Mouse (Mus musculus) spleen, embryonic (tissue): ENCODE results near the gene E2f4.

Source experiments
- CTCF ChIA-PET: fragments of 350-600 bp; sonication (Branson Sonifier 250); formaldehyde crosslinking; loops from one replicate; lab custom pipeline; 2022; lab: Charles Lee

E2f4 gene

DNA sequence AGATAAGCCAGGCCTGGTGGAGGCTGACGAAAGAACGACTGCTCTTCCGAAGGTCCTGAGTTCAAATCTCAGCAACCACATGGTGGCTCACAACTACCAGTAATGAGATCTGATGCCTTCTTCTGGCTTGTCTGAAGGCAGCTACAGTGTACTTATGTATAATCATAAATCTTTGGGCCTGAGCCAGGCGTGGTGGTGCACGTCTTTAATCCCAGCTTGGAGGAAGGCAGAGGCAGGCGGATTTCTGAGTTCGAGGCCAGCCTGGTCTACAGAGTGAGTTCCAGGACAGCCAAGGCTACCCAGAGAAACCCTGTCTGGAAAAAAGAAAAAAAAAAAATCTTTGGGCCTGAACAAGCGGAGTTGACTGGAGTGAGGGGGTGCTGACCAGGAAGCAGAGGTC is 6.1 kb upstream of the E2f4 start:
- CTCF ChIA-PET: interaction anchor here (0.7 to 0.9 kb wide), 2 partner anchors 13 to 138 kb away, joined by 3 to 5 read pairs; no protein-coding TSS in a partner anchor

DNA sequence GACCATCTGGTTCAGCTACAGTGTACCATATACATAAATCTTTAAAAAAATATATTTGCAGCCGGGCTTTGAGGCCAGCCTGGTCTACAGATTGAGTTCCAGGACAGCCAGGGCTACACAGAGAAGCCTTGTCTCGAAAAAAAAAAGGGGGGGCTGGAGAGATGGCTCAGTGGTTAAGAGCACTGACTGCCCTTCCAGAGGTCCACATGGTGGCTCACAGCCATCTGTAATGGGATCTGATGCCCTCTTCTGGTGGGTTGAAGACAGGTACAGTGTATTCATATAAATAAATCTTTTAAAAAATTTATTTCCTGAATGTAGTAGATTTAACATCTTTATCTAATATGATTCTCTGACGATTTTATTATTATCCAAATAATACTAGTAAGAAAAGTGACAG is 5.7 kb upstream of the E2f4 start:
- CTCF ChIA-PET: interaction anchor here (0.7 kb wide), 1 partner anchor 138 kb away, joined by 5 read pairs; no protein-coding TSS in a partner anchor

DNA sequence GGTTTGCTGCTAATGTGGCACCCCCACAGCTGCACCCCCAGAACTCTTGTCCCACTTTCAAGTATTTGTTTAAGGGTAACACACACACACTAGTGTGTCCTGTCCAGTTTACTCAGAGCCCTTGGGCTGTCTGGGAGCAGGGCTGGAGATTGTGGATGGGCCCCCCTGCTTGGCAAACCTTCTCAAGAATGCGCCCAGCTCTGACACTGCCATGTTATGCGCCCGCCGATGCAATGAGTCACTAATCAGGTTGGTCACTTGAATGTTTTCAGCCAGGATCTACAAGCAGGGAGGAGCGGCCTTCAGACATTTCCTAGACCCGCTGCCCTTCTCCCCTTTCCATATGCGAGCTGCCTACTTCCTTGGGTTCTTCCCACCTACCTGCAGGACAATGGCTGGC is 5.0 kb upstream of the E2f4 start:
- CTCF ChIA-PET: no interaction called here

DNA sequence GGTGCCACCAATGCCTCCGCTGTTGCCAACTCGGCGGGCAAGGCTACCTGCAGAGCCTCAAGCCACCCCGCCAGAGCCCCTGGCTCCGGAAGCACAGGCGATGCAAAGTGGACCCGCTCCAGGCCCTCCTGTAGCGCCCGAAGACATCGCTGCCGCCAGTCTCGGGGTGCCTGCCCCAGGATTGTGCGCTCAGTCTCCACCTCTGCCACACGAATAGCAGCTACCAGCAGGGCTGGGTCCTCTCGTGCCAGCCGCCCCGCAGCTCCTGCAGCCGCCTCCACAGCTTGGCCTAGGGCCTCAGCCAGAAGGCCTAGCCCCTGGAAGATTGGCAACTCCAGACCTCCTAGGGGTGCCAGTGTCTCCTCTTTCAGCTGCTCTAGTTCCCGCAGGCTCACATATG is 4.1 kb upstream of the E2f4 start:
- CTCF ChIA-PET: no interaction called here

DNA sequence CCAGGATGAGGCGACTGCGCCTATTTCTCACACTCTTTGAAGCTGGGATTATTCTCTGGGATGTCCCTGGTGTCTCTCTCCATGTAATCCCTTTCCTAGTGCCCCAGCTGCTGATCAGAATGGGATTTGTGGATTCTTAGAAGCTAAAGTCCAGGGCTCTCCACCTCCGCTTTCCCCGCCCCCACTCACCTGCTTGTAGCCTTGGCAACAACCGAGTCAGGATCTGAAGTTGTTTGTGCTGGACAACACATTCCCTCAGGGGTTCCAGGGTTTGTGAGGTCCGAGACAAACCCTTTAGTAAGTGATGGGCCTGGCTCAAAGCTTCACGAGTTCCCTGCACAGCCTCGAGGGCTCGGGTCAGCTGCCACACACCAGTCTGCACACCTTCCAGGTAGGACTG is 2.7 kb upstream of the E2f4 start:
- CTCF ChIA-PET: no interaction called here

DNA sequence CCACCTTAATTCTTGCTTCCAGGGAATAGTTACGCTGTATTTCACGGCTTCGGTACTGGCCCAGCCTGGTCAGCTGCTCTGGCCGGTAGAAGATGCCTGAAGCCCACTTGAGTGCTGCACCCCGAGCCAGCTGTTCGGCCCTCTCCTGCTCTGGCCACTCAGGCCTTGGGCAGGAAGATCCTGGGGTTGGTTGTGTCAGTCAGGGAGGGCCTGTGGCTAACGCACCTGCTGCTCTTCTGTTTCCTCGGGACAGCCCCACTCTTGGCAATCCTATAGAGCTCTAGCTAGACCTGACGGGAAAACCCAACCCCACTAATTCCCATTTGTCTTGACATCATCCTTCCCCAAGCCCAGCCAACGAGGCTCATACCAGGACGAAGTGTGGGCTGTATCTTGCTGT is 2.2 kb upstream of the E2f4 start:
- CTCF ChIA-PET: no interaction called here

DNA sequence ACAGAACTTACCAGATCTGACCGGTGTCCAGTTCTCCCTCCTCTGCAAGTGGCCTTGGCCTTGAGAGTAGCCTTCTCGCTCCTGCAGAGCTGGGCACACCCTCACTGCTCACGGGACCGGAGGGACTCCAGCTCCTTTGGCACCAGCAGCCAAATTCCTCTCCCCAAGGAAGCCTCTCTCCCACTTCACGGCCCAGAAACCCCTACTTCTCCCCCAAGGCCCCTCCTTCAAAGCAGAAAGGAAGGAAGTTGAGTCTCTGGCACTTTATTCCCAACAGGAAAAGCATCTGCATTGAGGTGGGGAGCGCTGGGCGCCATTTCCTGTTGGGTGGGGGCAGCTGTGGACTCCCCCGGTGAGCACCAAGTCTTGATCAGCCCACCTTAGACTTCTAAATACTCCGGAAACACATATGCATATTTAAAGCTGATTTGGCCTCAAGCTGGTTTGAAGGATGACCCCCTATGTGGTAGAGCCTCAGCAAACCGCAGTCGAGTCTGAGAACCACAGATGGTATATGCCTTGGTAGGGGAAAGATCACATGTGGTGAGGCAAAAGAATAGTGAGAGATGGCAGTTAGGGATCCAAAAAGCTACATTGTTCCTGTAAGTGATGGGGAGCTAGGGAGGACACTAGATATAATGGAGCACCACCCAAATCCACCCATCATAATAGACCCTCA is 1.4 kb upstream of the E2f4 start, which contains the start of gene Exoc3l:
Gene Exoc3l, minus strand, starts transcription at position 207 of the 679 bp plus-strand sequence.
- CTCF ChIA-PET: interaction anchor here (0.7 kb wide), 1 partner anchor 123 kb away, joined by 3 read pairs; no protein-coding TSS in a partner anchor

DNA sequence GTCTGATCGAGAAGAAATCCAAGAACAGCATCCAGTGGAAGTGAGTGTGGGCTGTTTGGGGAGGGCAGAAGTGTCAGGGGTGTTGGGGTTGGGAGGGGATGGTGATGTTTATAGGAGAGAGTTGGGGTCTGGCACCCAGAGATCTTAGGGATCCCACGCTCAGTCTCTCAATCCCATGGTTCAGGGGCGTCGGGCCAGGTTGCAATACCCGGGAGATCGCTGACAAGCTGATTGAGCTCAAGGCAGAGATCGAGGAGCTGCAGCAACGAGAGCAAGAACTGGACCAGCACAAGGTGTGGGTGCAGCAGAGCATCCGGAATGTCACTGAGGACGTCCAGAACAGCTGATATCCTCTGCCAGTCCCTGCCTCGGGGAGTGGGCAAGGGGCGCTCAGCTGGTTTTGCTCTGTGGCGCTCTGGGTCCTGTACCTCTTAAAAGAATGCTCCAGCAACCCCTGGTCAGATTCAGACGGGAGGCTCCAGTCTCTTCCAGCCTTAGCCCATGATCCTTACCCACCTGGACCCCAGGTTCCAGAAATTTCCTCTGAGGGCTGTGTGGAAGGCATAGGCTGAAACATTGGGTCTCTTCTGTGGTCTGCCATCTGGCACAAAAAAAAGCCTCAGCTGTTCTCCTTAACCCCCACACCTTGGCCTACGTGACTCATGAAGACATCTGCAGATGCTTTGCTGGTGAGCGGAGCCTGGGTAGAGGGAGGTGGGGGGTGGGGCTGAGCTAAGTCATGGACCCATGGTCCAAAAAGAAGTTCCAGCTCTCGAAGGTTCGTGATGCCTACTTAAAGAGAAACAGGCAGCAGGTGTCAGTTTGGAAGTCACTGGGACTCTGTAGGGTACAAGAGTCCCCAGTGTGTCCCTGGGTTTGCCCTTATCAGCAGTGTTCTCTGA is 1.1 kb downstream of the E2f4 start:
- CTCF ChIA-PET: no interaction called here

DNA sequence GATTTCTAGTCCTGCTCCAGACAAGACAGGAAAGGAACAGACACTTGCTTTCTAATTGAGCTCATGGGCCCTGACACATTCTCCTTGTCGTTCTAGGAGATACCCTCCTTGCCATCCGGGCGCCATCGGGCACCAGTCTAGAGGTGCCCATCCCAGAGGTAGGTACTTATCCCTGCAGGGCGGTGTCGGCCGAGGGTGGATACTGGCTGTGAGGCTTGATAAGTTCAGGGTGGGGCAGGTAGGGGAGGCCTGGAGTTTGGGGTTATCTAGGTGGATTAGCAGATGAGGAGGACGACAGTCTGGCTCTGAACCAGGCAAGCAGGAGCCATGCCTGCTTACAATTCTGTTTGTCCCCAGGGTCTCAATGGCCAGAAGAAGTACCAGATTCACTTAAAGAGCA is 2.5 kb downstream of the E2f4 start:
- CTCF ChIA-PET: no interaction called here

DNA sequence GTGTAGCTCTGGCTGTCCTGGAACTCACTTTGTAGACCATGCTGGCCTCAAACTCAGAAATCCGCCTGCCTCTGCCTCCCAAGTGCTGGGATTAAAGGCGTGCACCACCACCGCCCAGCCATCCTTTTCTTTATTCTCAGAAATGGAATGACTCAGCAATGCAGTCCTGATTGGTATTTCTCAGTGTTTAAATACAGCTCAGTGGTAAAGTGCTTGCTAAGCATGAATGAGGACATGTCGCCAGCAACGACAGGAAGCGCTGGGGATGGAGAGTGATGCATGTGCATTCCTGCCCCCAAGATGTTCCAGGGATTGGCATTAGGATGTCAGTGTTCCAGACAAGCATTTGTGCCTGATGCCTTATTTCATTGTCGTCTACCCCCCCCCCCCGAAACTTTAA is 5.9 kb downstream of the E2f4 start:
- CTCF ChIA-PET: interaction anchor here (0.6 to 0.7 kb wide), 2 partner anchors 19 to 303 kb away, joined by 3 to 6 read pairs; no protein-coding TSS in a partner anchor

DNA sequence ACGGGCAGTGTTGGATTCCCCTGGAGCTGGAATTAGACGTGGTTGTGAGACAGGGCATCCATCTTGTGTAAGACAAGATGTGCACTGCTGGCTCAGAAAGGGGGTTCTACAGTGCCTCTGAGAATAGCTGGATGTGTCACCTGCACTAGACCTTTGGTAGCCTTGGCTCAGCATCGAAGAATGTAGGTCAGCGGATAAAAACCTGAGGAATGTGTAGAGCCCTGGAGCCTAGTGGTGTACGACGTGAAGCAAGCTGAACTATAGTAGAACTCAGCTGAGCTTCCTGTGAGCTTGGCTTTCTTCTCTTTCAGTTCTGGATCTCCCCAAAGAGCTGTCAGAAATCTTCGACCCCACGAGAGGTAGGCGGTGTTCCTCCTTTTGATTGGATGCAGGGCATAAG is 6.4 kb downstream of the E2f4 start:
- CTCF ChIA-PET: interaction anchor here (0.6 to 1.3 kb wide), 2 partner anchors 13 to 18 kb away, joined by 3 read pairs; no protein-coding TSS in a partner anchor

DNA sequence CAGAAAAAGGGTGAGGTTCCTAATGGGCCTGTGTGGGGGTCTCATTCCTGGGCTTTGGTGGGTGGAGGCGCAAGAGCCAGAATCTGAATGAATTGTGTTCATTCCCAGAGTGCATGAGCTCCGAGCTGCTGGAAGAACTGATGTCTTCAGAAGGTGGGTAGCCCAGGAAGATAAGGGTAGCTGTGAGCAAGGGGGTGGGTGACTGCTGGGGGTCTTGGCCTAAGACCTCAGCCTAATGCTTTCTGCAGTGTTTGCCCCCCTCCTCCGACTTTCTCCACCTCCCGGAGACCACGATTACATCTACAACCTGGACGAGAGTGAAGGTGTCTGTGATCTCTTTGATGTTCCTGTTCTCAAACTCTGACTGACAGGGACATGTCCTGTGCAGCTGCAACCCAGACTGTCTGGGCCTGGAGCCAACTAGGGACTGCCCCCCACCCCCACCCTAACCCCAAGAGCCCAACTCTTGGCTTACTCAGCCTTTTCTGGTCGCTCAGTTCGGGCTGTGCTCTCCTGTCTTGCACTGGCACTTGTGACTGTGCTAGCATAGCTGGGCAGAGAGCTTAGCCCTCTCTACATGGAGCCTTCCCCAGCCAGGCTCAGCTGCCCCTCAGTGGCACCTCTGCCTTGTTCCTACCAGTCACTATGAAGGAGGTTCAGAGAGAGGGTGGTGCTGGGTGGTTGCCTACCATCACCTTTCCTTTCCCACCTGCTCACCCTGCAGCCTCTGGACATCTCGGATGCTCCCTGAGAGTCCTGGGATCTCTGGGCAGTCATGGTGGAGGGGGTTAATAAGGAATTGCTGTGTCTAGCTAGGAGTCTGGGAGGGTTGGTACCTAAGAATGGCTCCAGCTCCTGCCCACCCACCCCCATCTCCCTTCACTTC is 7.1 kb downstream of the E2f4 start:
- CTCF ChIA-PET: interaction anchor here (1.3 kb wide), 1 partner anchor 14 kb away, joined by 3 read pairs; no protein-coding TSS in a partner anchor

DNA sequence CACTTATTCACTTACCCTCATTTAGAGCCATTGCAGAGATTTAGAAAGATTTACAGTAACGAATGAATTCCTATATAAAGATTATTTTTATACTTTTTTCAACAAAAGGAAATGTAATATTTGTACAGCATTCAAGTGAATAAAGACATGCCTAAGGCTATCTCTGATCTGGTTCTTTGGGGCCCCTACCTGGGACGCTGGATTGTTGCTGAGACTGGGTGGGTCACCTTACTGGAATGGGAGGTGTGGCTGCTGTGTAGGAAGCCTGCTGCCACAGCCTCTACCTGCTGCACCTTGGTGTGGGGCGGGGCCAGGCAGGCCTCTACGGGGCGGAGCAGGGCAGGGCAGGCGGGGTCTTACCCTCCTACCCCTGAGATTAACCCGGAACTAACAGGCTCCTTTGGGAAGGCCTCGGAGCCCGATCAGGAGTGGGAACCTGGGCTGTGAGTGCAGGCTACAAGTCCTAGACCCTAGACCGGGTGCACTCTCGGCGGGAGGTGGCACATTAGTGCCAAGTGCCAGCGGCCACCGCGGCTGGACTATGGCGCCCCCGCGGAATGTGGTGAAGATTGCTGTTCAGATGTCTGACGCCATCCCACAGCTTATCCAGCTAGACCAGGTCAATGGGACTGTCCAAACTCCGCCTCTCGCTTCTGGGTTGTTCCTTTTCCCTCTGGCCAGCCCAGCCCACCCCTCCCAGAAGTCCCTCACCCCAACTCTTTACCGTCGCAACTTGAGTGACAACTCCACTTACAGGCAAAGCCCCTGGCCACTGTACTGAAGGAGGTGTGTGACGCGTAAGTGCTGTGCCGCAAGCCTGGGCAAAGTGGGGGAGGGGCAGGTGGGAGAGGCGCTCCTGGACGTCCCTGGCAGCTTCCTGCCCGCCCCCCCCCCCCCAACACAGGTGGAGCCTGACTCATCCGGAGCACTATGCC is 8.0 kb downstream of the E2f4 start, which contains the start of gene Elmo3:
Gene Elmo3, plus strand, starts transcription at position 391 of the 935 bp plus-strand sequence.
- CTCF ChIA-PET: interaction anchor here (1.3 kb wide), 1 partner anchor 15 kb away, joined by 3 read pairs; no protein-coding TSS in a partner anchor

DNA sequence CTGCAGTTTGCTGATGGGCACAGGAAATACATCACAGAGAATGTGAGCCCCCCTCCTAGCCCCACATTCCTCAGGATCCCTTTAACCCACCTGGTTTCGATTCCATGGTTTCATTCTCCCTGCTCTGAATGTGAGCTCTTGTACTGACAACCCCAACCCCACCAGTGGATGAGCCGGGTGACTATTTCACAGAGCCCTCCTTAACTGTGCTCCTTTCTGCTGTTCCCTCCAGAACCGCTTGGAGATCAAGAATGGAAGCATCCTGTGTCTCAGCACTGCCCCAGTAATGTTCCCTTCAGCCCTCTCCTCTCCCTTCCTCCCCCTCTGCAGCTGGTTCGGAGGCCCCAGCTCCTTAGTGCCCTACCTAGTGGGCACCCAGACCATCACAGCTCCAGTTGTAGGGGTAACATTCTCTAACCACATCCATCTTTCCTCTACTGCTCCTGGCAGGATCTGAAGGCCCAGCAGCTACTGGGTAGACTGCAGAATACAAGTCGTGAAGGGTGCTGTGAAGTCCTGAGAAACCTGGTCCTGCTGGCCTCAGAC is 8.8 kb downstream of the E2f4 start:
- CTCF ChIA-PET: no interaction called here

DNA sequence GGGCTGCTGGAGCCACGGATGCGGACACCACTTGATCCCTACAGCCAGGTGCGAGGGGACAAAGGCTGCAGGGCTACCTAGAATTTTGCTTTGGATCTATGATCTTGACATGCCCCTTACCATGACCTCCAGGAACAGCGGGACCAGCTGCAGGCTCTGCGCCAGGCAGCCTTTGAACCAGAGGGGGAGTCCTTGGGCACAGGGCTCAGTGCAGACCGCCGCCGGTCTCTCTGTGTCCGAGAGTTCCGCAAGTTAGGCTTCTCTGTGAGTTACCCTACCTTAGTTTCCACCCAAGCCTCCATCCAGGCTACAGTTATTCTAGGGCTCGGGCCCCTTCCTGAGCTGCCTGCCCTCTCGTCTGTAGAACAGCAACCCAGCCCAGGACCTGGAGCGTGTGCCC is 10.2 kb downstream of the E2f4 start:
- CTCF ChIA-PET: no interaction called here

DNA sequence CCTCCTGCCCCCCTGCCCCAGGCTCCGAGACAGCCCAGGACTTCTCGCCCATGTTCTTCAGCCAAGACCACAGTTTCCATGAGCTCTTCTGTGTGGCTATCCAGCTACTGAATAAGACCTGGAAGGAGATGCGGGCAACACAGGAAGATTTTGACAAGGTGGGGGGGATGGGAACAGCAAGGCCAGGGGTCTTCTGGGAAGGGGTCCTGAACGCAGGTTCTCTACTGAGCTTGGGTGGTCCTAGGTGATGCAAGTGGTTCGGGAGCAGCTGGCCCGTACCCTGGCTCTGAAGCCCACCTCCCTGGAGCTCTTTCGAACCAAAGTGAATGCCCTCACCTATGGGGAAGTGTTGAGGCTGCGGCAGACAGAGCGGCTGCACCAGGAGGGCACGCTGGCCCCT is 11.0 kb downstream of the E2f4 start:
- CTCF ChIA-PET: interaction anchor here (0.6 kb wide), 2 partner anchors 36 to 260 kb away, joined by 3 to 5 read pairs; no protein-coding TSS in a partner anchor

DNA sequence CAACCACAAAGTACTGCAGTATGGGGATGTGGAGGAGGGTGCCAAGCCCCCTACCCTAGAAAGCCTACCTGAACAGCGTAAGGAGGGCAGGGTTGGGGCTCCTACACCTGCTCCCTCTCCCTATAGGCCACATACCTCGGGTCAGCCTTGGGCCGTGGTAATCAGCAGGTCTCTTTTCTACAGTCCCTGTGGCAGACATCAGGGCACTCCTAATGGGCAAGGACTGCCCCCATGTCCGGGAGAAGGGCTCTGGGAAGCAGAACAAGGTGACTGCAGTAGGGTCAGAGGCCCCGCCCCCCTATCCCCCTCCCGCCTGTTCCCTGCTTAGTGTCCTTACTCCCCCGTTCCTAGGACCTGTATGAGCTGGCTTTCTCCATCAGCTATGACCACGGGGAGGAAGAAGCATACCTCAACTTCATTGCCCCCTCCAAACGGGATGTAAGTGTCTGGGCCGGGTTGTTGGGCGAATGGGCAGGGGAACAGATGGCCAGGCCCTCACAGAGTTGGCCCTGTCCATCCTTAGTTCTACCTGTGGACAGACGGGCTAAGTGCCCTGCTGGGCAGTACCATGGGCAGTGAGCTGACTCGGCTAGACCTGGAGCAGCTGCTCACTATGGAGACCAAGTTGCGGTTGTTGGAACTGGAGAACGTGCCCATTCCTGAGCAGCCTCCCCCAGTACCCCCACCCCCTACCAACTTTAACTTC is 11.8 kb downstream of the E2f4 start:
- CTCF ChIA-PET: no interaction called here

DNA sequence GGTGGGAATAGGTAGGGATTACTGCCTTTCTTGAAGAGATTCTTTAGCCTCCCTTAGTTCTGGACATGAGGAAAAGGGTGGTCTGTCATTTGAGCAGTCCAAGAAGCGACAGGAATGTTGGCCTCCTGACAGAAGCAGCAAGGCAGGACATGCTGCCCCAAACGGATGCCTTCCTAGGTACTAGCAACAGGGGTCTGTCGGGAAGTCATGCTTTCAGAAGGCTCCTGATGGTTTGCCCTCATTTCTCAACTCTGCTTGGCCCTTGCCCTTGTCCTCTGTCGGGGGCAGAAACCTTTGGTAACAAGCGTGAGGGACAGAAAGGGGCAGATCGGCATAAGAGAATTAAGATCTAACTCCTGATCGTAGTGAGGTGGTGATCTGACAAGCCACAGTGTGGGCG is 12.7 kb downstream of the E2f4 start:
- CTCF ChIA-PET: no interaction called here

DNA sequence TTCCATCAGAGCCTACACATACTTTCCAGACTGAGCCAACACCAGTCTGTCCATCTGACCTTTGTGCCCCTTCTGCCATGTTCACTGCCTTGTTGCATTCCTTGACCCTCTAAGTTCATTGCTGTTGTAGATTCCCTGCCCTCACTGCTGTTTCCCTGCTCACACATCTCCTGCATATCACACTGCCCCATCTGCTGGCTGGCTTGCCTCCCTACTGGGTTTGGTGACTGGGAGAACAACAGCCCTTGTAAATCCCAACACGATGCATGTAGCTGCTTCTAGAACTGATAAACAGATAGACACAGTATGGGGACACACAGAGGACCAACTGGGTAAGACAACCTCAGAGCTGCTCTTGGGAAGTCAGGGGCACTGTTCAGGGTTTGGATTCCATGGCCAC is 14.3 kb downstream of the E2f4 start:
- CTCF ChIA-PET: no interaction called here
